Mouse (Mus musculus): ENCODE measurements around the gene Lif.

DNA sequence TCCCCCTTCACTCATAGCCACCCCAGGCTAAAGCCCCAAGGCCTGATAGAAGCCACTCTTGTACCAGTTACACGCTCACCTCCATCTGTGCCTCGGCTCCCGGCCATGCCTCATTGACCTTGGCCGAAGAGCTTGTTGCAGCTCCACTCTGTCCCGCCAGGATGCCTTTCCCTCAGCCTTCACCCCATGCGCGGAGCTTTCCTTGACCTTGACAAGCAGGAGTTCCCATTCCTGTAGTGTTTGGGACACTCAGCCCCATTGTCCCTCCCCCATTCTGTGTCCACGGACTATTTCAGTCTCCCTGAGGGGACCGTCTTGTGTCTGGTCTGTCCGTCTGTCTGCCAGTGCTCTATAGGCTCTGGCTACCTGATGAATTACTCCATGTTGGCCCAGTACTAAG lies 44.2 kb upstream of the Lif start:
- TF ChIP-seq CTCF (IDR thresholded peaks at IDR 0.05; ENCODE audit: borderline replicate concordance, control insufficient read depth, extremely low read depth, insufficient read depth, low read length, poor library complexity): no peak
- no peak for TF ChIP-seq POLR2A (IDR thresholded peaks at IDR 0.05; ENCODE audit: control insufficient read depth, extremely low read depth, insufficient read depth, low read length, poor library complexity)
